Mouse (Mus musculus) frontal cortex, postnatal 25 days (tissue): ENCODE data around the gene Frmd4b.

Experiments used
- DNase-seq, 2 experiments: peaks; one replicate each; pipeline ENCODE4 v3.0.0; 2022; ENCODE audit warnings: low spot score in 2 of 2

Gene Frmd4b

GRCm38 (mm10) chr6:97317956-97318355, 299.4 kb downstream of the Frmd4b start:
- no peak for DNase-seq

DNA sequence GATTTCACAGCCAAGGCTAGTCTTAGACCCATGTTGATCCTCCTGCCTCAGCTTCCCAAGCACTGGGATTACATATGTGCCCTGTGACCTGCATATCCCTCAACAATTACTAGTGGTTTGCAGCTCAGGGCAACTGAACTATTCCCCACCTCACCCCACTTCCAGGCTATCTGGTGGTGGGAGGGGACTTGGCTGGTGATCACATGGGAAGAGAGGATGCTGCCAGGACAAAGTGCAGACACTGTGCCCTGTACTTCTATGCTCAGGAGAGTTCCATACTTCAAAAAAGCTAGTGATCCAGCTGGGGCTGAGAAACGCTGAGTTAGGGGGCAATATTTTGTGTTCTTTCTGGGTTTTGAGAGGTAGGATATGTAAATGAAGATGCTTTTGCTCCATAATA, 300.6 kb downstream of the Frmd4b start:
- DNase-seq: no peak

DNA sequence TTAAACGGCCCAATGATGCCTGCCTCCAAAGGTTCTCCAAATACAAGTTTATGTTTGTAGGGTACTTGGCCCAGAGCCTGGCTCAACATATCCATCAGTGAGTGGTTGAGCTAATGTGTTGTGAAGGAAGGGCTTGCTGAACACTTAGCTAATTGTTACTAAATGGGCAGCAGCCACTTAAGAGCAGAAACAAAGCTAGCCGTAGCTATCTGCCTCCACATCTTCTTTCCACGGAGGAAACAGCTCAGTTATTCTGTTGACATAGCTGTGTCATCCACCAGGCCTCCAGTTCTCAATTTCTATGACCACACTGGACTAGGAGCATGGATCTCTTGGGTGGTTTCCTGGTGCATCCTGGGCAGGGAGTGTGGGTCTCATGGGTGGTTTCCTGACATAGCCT, 302.0 kb downstream of the Frmd4b start:
- DNase-seq: no peak

GRCm38 (mm10) chr6:97312545-97312939, 304.8 kb downstream of the Frmd4b start:
- DNase-seq: no peak

GRCm38 (mm10) chr6:97311599-97312544, 305.5 kb downstream of the Frmd4b start:
- DNase-seq: no peak

GRCm38 (mm10) chr6:97310901-97311331, 306.4 kb downstream of the Frmd4b start:
- DNase-seq: no peak

DNA sequence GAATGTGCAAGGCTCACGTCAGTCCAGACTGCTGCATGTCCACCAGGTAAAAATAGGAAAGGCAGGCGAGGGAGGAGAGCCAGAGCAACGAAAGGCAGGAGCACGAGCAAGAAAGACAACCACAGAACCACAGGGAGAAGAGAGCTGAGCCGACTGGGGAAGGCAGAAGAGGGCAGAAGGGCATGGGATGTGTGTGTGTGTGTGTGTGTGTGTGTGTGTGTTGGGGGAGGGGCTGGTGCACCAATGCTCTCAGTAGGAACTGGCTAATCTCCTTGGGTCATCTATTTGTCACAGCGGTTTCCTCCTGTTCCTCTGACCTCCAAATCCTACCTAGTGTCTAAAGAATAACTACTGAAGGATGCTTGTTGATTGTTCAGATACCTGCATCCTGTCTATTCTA, 308.2 kb downstream of the Frmd4b start:
- DNase-seq: no peak

DNA sequence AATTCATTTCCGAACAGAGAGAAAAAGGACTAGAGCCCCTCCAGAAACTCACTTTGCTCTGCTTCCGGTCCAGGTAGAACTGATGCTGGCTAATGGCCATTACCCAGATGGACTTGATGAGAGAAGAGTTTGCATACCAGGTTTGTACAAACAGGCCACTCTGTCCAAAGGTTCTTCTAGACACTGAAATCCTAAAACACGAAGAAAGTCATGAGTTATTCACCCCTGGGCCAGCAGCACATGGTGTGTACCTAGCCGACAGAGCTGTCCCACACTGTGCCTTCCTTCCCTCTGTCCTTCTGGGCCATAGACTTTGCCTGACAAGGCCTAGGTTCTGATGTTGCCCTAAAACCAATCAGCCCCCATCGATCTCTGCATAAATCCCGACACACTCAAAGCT, 308.8 kb downstream of the Frmd4b start:
- DNase-seq: no peak

DNA sequence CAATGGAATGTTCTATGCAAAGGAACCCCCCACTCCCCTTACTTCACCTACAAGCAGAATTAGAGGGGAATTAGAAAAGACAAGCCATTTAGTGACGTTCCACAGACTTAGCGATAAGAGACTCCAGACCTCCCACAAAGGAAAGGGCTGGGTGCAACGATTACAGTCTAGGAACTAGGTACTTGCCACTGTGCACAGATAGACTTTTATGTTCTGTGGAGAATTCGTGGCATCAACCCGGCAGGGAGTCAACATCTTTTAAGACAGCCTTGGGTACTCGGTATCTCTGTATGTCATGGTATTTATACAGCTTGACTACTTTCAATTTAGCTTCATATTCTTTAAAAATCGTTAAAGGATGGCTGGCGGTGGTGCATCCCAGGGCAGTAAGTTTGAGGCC, 310.1 kb downstream of the Frmd4b start:
- DNase-seq: no peak

- DNase-seq: no peak
These were observed 311.0 kb downstream of the Frmd4b start for GRCm38 (mm10) chr6:97306351-97306750.

- DNase-seq: no peak
These were observed 311.9 kb downstream of the Frmd4b start for GRCm38 (mm10) chr6:97305491-97305890.

DNA sequence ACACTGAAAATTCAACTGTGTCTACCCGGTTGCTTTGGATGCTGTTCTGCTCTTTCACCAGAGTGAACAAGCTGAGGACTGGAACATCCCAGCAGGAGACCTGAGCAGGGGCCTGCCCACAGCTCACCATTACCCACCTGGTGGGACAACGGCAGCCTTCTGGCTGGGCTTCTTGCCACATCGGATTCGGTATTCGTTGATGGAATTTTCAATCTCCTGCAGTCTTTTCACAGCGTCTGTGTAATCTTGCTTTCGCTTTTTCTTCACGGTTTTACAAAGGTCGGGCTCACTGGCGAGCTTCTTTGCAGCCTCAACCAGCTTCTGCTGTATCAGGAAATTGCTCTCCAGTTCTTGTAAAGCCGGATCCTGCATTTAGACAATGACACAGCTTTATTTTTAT, 312.3 kb downstream of the Frmd4b start:
- DNase-seq: no peak

DNA sequence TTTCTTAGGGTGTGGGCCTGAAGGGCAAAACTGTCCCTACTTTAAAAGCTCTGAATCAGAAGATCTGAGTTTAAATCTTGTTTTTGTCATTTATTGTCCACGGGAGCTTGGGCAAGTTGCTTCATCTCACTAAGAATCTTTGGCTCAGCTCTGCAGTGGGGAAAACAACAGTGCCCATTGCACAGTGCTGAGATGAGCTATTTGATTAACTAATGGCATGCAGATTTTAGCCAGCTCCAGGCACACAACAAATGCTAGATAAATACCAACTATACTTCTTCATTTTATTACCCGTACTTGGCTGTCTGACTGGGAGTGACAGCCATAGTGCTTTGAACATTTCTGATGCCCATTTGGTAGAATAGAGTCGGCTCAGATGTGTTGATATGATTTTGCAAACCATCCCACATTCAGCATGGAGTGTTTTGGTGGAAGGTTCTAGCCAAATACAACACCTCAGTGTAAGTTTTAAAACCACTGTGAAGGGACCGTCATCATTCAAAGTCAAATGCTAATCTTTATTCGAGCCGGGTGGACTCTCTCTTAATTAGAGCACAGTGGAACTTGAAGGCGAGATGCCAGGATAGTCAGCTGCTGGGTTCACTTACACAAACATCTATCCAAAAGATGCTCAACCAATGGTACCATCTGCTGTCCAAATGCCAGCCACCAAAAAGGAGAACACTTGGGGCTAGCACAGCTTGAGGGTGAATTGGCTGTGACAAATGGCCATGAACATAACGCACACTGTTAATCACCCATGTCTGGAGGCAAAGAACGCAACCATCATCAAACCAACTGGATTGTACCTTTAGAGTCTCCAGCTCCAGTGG, 313.8 kb downstream of the Frmd4b start:
- DNase-seq: no peak

DNA sequence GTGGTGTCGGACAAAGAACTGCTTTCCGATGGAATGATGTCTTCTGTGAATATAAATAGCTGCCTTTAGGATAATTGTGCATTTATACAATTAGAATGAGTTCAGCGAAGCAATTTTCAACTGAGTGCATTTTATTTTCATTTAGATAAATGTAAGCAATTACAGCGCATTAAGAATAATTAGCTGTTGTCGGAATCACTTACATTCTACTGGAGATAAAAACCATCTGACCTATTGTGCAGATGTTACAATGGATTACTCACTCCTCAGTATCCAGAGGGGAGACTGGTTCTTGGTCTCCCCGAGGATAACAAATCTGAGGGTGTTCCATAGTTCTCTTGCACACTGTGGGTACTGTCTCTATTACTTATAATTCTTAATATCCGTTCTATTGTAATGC, 315.0 kb downstream of the Frmd4b start:
- DNase-seq: no peak

DNA sequence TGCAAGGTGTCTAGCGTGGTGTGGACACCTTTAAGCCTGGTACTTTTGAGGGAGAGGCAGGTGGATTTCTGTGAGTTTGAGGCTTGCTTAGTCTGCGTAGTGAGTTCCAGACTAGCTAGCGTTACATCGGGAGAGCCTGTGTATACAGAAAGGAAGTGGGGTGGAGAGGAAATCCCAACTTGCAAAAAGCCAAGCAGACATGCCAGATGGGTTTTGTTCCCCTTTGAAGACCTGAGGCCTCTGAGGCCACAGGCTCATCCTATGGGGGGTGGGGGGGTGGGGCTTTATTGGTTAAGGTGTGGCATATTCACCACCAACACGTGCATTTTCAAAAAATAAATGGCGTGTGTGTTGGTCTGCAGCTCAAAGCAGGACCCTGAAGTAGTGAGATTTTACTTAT, 316.7 kb downstream of the Frmd4b start:
- DNase-seq: no peak

DNA sequence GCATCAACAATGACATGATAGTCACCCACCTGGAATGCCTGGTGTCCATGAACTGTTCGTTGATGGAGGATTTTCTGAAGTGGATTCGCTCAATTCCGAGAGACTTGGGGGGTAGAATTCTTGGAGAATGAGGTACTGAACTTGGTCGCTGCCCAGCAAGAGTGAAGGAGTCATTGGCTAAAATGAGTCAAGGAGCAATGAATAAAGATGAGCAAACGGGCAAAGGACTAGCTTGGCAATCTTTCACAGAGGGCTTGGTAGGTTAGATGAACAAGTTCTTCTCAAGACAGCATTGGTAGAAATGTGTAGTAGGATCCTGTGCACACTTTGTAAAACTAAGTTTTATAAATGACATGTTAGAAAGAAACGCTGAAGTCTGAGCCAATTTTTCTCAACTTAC, 317.2 kb downstream of the Frmd4b start:
- no peak for DNase-seq

DNA sequence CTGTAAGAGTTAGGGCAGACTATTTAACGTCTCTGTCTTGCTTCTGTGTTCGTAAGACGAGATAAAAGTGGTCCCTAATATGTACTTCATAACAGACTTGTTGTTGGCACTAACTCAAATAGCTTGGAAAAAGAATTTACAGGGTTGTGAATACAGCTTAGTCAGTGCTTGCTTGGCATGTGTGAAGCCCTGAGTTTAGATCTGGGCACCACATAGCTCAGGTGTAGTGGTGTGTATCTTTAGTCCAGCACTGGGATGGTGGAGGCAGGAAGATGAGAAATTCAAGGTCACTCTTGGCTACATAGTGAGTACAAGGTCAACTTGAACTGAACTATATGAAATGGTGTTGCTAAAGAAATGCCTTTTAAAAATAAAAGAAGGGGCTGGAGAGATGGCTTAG, 320.2 kb downstream of the Frmd4b start:
- no peak for DNase-seq

GRCm38 (mm10) chr6:97295866-97296527, 321.3 kb downstream of the Frmd4b start:
- no peak for DNase-seq

DNA sequence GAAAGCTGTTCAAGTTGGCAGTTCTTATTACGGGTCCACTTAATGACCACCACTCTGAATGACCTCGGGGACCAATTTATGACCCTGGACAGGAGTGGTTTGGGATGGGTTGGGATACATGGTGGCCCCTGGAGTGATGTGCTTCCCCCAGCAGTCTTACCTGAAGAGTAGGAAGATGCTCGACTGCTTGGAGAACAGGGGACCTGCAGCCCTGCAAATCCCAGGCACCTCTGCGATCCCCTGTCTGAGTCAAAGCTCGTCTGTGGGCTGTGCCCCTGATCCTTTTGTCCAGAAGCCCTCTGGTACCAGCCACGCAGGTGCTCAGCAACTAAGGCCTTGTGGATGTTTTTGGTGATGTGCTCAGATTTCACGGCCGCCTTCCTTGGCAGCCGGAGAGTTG, 321.9 kb downstream of the Frmd4b start:
- no peak for DNase-seq

GRCm38 (mm10) chr6:97293667-97294569, 323.4 kb downstream of the Frmd4b start:
- no peak for DNase-seq

DNA sequence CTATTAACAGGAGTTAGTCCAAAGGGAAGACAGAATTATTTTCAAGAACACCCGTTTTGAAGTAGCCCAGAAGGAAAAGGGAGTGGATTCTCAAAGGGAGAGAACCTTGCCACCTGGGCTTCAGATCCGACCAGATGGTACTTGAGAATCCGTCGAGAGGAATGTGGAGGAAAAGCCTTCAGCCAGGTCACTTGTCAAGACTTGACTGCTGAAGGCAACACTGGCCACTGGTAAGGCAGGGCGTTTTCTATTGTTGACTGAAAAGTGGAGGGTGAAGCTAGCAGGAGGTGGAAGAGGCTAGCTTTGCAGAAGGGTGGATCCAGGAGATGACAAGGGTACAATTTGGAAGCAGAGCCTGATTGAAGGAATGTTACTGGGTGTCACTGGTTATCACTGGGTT, 324.4 kb downstream of the Frmd4b start:
- DNase-seq: no peak
